27 mouse cellular contexts compared by ENCODE assay signal in genomic region chr6:112309330-112309938, GRCm38 (mm10). TPM values are rescaled to one million over a fixed set of nuclear protein-coding genes. Genes with fewer than 3 reads are reported as not detected.
A peak's percentile ranks its signal among the peaks of the same experiment; 100 is the strongest.
DNase-seq lines count a peak whose midpoint lies in the region; ATAC-seq and TF ChIP-seq lines count a peak whose summit lies in the region.
"Had no signal": no experiment of that assay in that cellular context is flagged by ENCODE, and none has a peak within 500 bp of the region (broad histone marks: within the 10 kb centered on the region; RNA-seq: fewer than 3 reads in every experiment).

No protein-coding gene starts in this region.

- H3K4me2 ChIP-seq in kidney, embryonic 16.5 days (replicated peaks; ENCODE audit: low read depth, low read length): no peak overlapping the region
- H3K4me2 ChIP-seq in stomach, embryonic 14.5 days (replicated peaks; ENCODE audit: low read depth, low read length): no peak overlapping the region
- H3K4me2 ChIP-seq in stomach, postnatal 0 days (replicated peaks; ENCODE audit: low read depth): no peak overlapping the region
- H3K4me2 ChIP-seq: heart, embryonic 11.5 days; liver, embryonic 12.5 days; midbrain, embryonic 11.5 days had no signal

- H3K27me3 ChIP-seq in kidney, embryonic 16.5 days (ENCODE audit: insufficient read depth, low read length): no peaks in the 10 kb centered on the region
- H3K27me3 ChIP-seq in stomach, embryonic 14.5 days (ENCODE audit: control insufficient read depth, insufficient read depth, low read length): no peaks in the 10 kb centered on the region
- no peaks in the 10 kb centered on the region for H3K27me3 ChIP-seq in stomach, postnatal 0 days (ENCODE audit: control insufficient read depth, insufficient read depth, low read length)
- H3K27me3 ChIP-seq: liver, embryonic 12.5 days had no signal

- H3K4me3 ChIP-seq in kidney, embryonic 16.5 days (ENCODE audit: low read length): no peak overlapping the region
- no peak overlapping the region for H3K4me3 ChIP-seq in stomach, embryonic 14.5 days (ENCODE audit: low read depth, low read length)
- no peak overlapping the region for H3K4me3 ChIP-seq in stomach, postnatal 0 days (ENCODE audit: low read depth, low read length)
- H3K4me3 ChIP-seq: embryonic facial prominence, embryonic 10.5 days; forebrain, embryonic 10.5 days; liver, embryonic 12.5 days had no signal

- DNase-seq in embryo, embryonic 10.5 days (ENCODE audit: low spot score): peak; percentile 27
- DNase-seq in embryo, embryonic 10 days (ENCODE audit: low spot score): no peak
- DNase-seq in kidney, postnatal 14 days: no peak
- no peak for DNase-seq in stomach, postnatal 0 days (ENCODE audit: low spot score)
- no peak for DNase-seq in adrenal gland, postnatal 4 days (ENCODE audit: low spot score in 2 of 2)
- DNase-seq in left cerebral cortex, adult 9 months (ENCODE audit: low spot score in 2 of 2): no peak
- DNase-seq: adrenal gland, adult 8-10 months; cerebellum, adult 2 months; cerebellum, postnatal 25 days; gastrocnemius, postnatal 14 days; heart, adult 11 months; kidney, adult 8-10 months; lung, adult 18-20 months; right cerebral cortex, postnatal 14 days; thymus, postnatal 14 days had no signal

- ATAC-seq in kidney, embryonic 16.5 days (ENCODE audit: low FRiP score, low TSS enrichment): peak; percentile 52; the same call in 1 of the 2 replicates
- ATAC-seq in stomach, embryonic 14.5 days (ENCODE audit: insufficient number of reproducible peaks, insufficient read depth, low FRiP score, low read depth): peak; percentile 35; the same call in 1 of the 2 replicates
- no peak for ATAC-seq in stomach, postnatal 0 days (ENCODE audit: low FRiP score, low TSS enrichment)
- ATAC-seq: activated CD4-positive, CD25-positive, alpha-beta regulatory T cell, adult 4 months; forebrain, embryonic 16.5 days; hindbrain, embryonic 16.5 days; liver, embryonic 12.5 days had no signal

- TF ChIP-seq EP300 in stomach, postnatal 0 days (optimal IDR thresholded peaks at IDR 0.05): no peak

- TF ChIP-seq CTCF in stomach, postnatal 0 days (IDR thresholded peaks at IDR 0.05; ENCODE audit: low read depth): no peak

- 38% methylated on average over 6 of the region's 6 CpGs for WGBS in kidney, embryonic 16.5 days
- WGBS in stomach, embryonic 14.5 days: 50% methylated on average over 6 of the region's 6 CpGs
- 48% methylated on average over 6 of the region's 6 CpGs for WGBS in stomach, postnatal 0 days

- peak overlapping the region; percentile 41; the same call in 1 of the 2 replicates for H3K27ac ChIP-seq in kidney, embryonic 16.5 days (ENCODE audit: low read length)
- H3K27ac ChIP-seq in stomach, embryonic 14.5 days (ENCODE audit: low read length): no peak overlapping the region
- no peak overlapping the region for H3K27ac ChIP-seq in stomach, postnatal 0 days (replicated peaks)
- H3K27ac ChIP-seq: embryonic facial prominence, embryonic 10.5 days; forebrain, embryonic 10.5 days; liver, embryonic 12.5 days had no signal

- peaks cover 25% of the 10 kb centered on the region for H3K4me1 ChIP-seq in kidney, embryonic 16.5 days (ENCODE audit: insufficient read depth, low read length)
- H3K4me1 ChIP-seq in stomach, embryonic 14.5 days (ENCODE audit: control insufficient read depth, insufficient read depth, low read length): no peaks in the 10 kb centered on the region
- no peaks in the 10 kb centered on the region for H3K4me1 ChIP-seq in stomach, postnatal 0 days (replicated peaks; ENCODE audit: control insufficient read depth, insufficient read depth)
- H3K4me1 ChIP-seq: liver, embryonic 12.5 days had no signal

- H3K9ac ChIP-seq in kidney, embryonic 16.5 days (replicated peaks; ENCODE audit: low read length): no peak overlapping the region
- no peak overlapping the region for H3K9ac ChIP-seq in stomach, embryonic 14.5 days (replicated peaks; ENCODE audit: low read depth, low read length)
- no peak overlapping the region for H3K9ac ChIP-seq in stomach, postnatal 0 days (ENCODE audit: low read length)
- H3K9ac ChIP-seq: liver, embryonic 12.5 days had no signal

- H3K36me3 ChIP-seq in kidney, embryonic 16.5 days (ENCODE audit: insufficient read depth, low read length): no peaks in the 10 kb centered on the region
- no peaks in the 10 kb centered on the region for H3K36me3 ChIP-seq in stomach, embryonic 14.5 days (ENCODE audit: control insufficient read depth, insufficient read depth, low read length)
- H3K36me3 ChIP-seq in stomach, postnatal 0 days (ENCODE audit: control insufficient read depth, insufficient read depth, low read length): no peaks in the 10 kb centered on the region
- H3K36me3 ChIP-seq: embryonic facial prominence, embryonic 10.5 days; forebrain, embryonic 10.5 days; liver, embryonic 12.5 days had no signal

- H3K9me3 ChIP-seq in kidney, embryonic 16.5 days (ENCODE audit: low read length): no peaks in the 10 kb centered on the region
- no peaks in the 10 kb centered on the region for H3K9me3 ChIP-seq in stomach, embryonic 14.5 days (ENCODE audit: control insufficient read depth, low read depth, low read length)
- no peaks in the 10 kb centered on the region for H3K9me3 ChIP-seq in stomach, postnatal 0 days (ENCODE audit: control insufficient read depth, low read length)
- H3K9me3 ChIP-seq: embryonic facial prominence, embryonic 10.5 days; forebrain, embryonic 10.5 days; liver, embryonic 12.5 days had no signal

RNA-seq across cellular contexts. Expression of gene Lmcd1, which starts 35.9 kb away (rescaled TPM):
- polyA plus RNA-seq in kidney, embryonic 16.5 days (2015; fragmentation: Nextera tagmentation; extraction: Ambion mirVana): 24.2 and 28.6 TPM in 2 replicates
- polyA plus RNA-seq in stomach, embryonic 14.5 days (2014; fragmentation: Nextera tagmentation; extraction: Ambion mirVana): 6.9 and 10.8 TPM in 2 replicates
- 12.5 and 13.2 TPM in 2 replicates for polyA plus RNA-seq in stomach, postnatal 0 days (2015; fragmentation: Nextera tagmentation; extraction: Ambion mirVana)
- total RNA-seq in adrenal gland, postnatal 4 days (2021): 10 to 100 TPM; 12.1 to 15.9 TPM
- total RNA-seq: monocyte, adult 5-6 weeks; neutrophil, adult 5-6 weeks had no signal
- polyA plus RNA-seq: activated CD4-positive, CD25-positive, alpha-beta regulatory T cell, adult 4 months had no signal
